Mouse (Mus musculus) C2C12 (cell line): Measurements from ENCODE around the gene Syt17.

Experiments
- CTCF ChIP-seq: IDR thresholded peaks from one replicate; pipeline ENCODE4 v1.5.1; 2011; ENCODE audit not compliant: control insufficient read depth, insufficient read depth, insufficient read length
- FOSL1 ChIP-seq: IDR thresholded peaks from one replicate; pipeline ENCODE4 v1.8.0; 2011; ENCODE audit warnings: mild to moderate bottlenecking, low read length; ENCODE audit not compliant: poor library complexity, insufficient read depth, severe bottlenecking
- MAX ChIP-seq: IDR thresholded peaks from one replicate; pipeline ENCODE4 v1.6.1; 2011; ENCODE audit warnings: mild to moderate bottlenecking, control low read depth
- USF1 ChIP-seq: IDR thresholded peaks from one replicate; pipeline ENCODE4 v1.6.1; 2011; ENCODE audit warnings: low read depth, mild to moderate bottlenecking, control low read depth, moderate library complexity

DNA sequence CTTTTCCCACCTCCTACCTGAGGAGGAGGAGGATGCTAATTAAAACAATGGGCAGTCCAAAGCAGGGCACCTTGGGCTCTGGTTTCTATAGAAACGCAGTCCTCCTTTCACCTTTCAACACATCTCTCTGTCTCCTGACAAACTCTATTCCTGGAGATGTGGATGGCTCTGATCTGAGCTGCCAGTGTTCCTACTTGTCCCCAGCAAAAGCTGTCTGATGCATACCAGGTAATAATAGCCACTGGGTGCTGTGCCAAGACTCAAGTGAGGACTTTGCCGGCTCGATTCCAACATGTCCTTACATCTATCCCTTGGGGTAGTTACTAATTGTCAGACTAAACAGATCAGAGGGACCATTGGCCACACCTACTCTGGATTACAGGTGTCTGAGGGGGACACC lies 72.7 kb downstream of the Syt17 start:
- no peak for TF ChIP-seq USF1
- TF ChIP-seq CTCF, result no peak
- no peak for TF ChIP-seq MAX
- TF ChIP-seq FOSL1, result no peak
